Mouse (Mus musculus): ENCODE data around the gene Heph. TPM values are rescaled to one million over a fixed set of nuclear protein-coding genes. Genes with fewer than 3 reads are reported as not detected.

The Heph gene
- total and polyA plus RNA-seq, 3 experiments, result not detected

- TF ChIP-seq ETS1 (conservative IDR thresholded peaks at IDR 0.05; ENCODE audit: low read depth, low read length) (no peak), NRF1 (IDR thresholded peaks at IDR 0.05; ENCODE audit: low read depth, low read length) (no peak), ZMIZ1 (IDR thresholded peaks at IDR 0.05; ENCODE audit: low read depth, low read length) (no peak), E2F4 (IDR thresholded peaks at IDR 0.05; ENCODE audit: insufficient replicate concordance, low read depth, low read length) (no peak), ZNF384 (IDR thresholded peaks at IDR 0.05; ENCODE audit: low read depth, low read length) (no peak), POLR2A (IDR thresholded peaks at IDR 0.05; ENCODE audit: low read depth, low read length) (no peak), MEF2A (IDR thresholded peaks at IDR 0.05; ENCODE audit: borderline replicate concordance, low read depth, low read length) (no peak), ZKSCAN1 (IDR thresholded peaks at IDR 0.05; ENCODE audit: borderline replicate concordance, low read depth, low read length) (no peak), CHD1 (IDR thresholded peaks at IDR 0.05; ENCODE audit: low read depth, low read length) (no peak), BHLHE40 (IDR thresholded peaks at IDR 0.05; ENCODE audit: low read depth, low read length) (no peak)
- H3K79me2 ChIP-seq (replicated peaks; ENCODE audit: control insufficient read depth, extremely low read depth, insufficient read depth, poor library complexity, severe bottlenecking), result no peaks in the 10 kb centered on the region
- H3K4me3 ChIP-seq (replicated peaks in 1 of 3; ENCODE audit: low read depth in 2 of 3, low read length in 2 of 3, poor library complexity in 1 of 3), result no peak overlapping the region
- no peaks in the 10 kb centered on the region for H3K36me3 ChIP-seq (replicated peaks in 1 of 2; ENCODE audit: control insufficient read depth in 1 of 2, insufficient read depth in 1 of 2, low read length in 1 of 2)
- no peak overlapping the region for H3K27ac ChIP-seq (ENCODE audit: insufficient read depth, low read depth)
- no peak overlapping the region for H3K4me2 ChIP-seq (ENCODE audit: insufficient read depth, low read depth, poor library complexity, severe bottlenecking)
- dilution Hi-C loops (cut with MboI; ENCODE audit: extremely low pct_ligation_motif_present, extremely low pct_unique_long_range_greater_than_20kb, low sequenced_read_pairs), result no loop called here
- in situ Hi-C loops (cut with MboI; ENCODE audit: low pct_ligation_motif_present, low pct_unique_long_range_greater_than_20kb, low sequenced_read_pairs), result no loop called here
- DNase-seq (ENCODE audit: extremely low read depth), result no peak
- H3K27me3 ChIP-seq (replicated peaks), result no peaks in the 10 kb centered on the region
- H3K9ac ChIP-seq (ENCODE audit: insufficient read depth, low read depth), result no peak overlapping the region
- no peaks in the 10 kb centered on the region for H3K4me1 ChIP-seq (ENCODE audit: control insufficient read depth in 1 of 2, insufficient read depth in 2 of 2)
- no peaks in the 10 kb centered on the region for H3K9me3 ChIP-seq (replicated peaks; ENCODE audit: low read length)
These were observed 37.4 kb upstream of the Heph start for GRCm38 (mm10) chrX:96417733-96418132.

- H3K36me3 ChIP-seq (replicated peaks in 1 of 2; ENCODE audit: control insufficient read depth in 1 of 2, insufficient read depth in 1 of 2, low read length in 1 of 2), result no peaks in the 10 kb centered on the region
- H3K9me3 ChIP-seq (replicated peaks; ENCODE audit: low read length), result no peaks in the 10 kb centered on the region
- H3K27me3 ChIP-seq (replicated peaks), result no peaks in the 10 kb centered on the region
- H3K27ac ChIP-seq (ENCODE audit: insufficient read depth, low read depth), result no peak overlapping the region
- in situ Hi-C loops (cut with MboI; ENCODE audit: low pct_ligation_motif_present, low pct_unique_long_range_greater_than_20kb, low sequenced_read_pairs), result no loop called here
- no peak overlapping the region for H3K4me3 ChIP-seq (replicated peaks in 1 of 3; ENCODE audit: low read depth in 2 of 3, low read length in 2 of 3, poor library complexity in 1 of 3)
- H3K79me2 ChIP-seq (replicated peaks; ENCODE audit: control insufficient read depth, extremely low read depth, insufficient read depth, poor library complexity, severe bottlenecking), result no peaks in the 10 kb centered on the region
- no peak overlapping the region for H3K4me2 ChIP-seq (ENCODE audit: insufficient read depth, low read depth, poor library complexity, severe bottlenecking)
- H3K9ac ChIP-seq (ENCODE audit: insufficient read depth, low read depth), result no peak overlapping the region
- TF ChIP-seq ELF1 (IDR thresholded peaks at IDR 0.05; ENCODE audit: low read depth, low read length) (no peak), MXI1 (IDR thresholded peaks at IDR 0.05; ENCODE audit: low read depth, low read length) (no peak), RCOR1 (conservative IDR thresholded peaks at IDR 0.05; ENCODE audit: low read depth, low read length) (no peak), UBTF (IDR thresholded peaks at IDR 0.05; ENCODE audit: low read depth, low read length) (no peak), ZC3H11A (IDR thresholded peaks at IDR 0.05; ENCODE audit: low read depth, low read length) (no peak)
- DNase-seq (ENCODE audit: extremely low read depth), result no peak
- H3K4me1 ChIP-seq (ENCODE audit: control insufficient read depth in 1 of 2, insufficient read depth in 2 of 2), result no peaks in the 10 kb centered on the region
- dilution Hi-C loops (cut with MboI; ENCODE audit: extremely low pct_ligation_motif_present, extremely low pct_unique_long_range_greater_than_20kb, low sequenced_read_pairs), result no loop called here
These were observed 35.8 kb upstream of the Heph start for GRCm38 (mm10) chrX:96419383-96419782.

Data from CH12.LX (cell line).